Mouse (Mus musculus): Measurements from ENCODE around the gene Lmna.

The Lmna gene

DNA sequence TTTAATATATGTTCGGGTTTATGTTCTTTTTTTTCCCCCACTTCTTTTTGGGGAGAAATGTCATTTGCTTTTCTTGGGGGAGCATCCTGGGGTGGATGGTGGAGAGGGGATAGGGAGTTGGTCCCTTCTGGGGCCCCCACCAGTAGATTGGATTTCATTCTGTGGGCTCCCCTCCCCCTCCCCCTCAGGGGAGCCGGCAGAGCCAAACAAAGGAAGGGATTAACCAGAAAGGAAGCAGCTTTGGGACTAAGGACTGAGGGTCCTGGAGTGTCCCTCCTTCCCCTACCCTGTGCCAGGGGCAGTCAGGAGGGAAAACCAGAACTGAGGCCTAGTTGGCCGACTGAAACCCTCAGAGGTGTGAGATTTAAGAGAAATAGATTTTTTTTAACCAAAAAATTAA is 29.6 kb upstream of the Lmna start:
- DNase-seq (ENCODE audit: inconsistent age in 2 of 2, low spot score in 1 of 2): no peak

DNA sequence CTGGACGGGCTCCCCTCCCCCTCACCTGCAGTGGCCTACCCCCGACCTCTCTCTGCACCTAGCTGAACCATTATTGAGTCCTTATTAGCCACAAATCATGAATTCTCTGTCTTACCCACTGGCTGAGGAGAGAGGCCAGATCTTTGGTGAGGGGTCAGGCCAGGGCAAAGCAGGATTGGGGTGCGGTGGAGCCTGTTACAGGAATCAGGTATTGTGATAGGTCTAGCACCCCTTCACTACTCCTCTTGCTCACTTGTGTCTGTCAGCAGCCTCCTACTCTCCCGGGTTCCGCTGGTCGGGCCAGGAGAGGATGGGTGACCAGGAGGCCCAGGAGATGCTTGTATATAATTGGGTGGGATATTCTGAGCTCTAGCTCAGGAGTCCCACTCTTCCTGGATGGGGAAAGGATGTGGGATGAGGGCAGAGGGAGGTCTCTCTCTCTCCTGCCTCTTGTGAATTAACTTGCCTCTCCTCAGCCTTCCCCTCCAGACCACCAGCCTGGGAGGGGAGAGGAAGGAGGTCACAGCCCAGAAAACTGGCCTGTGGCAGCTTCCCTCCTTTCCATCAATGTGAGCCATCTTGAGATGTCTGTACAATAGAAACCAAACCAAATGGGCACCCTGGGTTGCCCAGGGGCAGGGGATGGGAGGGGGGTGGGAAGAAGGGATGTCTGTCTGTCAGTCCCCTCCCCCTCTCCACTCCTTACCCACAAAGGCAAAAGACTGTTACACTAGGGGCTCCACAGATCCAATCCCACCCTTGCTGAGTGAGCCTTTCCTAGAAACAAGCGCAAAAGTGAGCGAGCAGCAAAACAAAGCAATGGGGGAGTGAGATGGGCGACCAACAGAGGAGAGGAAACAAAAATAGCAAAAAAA is 28.8 kb upstream of the Lmna start:
- no peak for DNase-seq (ENCODE audit: inconsistent age in 2 of 2, low spot score in 1 of 2)

DNA sequence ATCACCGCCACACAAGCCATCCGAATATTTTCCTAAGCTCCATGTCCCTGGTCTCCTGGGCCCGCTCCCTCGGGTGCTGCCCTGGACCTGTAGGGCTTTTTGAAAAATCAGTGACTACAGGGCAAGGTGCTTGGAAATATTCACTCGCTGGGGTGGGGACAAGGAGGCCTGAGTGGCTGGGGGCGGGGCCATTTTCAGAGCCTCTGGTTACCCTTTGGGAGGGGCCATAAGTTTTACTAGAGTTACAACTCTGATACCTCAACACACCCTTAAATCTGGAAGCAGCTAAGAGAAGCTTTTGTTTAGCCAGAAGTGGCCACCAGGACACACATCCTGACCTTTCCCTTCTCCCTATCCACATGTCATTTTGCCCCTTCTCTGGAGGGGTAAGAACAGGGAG is 27.4 kb upstream of the Lmna start:
- no peak for DNase-seq (ENCODE audit: inconsistent age in 2 of 2, low spot score in 1 of 2)

DNA sequence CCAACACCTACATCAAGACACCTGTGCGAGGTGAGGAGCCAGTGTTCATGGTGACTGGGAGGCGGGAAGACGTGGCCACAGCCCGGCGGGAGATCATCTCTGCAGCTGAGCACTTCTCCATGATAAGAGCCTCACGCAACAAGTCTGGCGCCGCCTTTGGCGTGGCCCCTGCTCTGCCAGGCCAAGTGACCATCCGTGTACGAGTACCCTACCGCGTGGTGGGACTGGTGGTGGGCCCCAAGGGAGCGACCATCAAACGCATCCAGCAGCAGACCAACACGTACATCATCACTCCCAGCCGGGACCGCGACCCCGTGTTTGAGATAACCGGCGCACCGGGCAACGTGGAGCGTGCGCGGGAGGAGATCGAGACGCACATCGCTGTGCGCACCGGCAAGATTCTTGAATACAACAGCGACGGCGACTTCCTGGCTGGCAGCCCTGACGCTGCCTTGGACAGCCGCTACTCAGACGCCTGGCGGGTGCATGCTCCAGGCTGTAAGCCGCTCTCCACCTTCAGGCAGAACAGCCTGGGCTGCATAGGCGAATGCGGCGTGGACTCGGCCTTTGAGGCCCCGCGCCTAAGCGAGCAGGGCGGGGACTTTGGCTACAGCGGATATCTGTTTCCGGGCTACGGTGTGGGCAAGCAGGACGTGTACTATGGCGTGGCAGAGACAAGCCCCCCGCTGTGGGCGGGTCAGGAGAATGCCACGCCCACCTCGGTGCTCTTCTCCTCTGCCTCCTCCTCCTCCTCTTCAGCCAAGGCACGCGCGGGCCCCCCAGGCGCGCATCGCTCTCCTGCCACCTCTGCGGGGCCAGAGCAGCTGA is 26.6 kb upstream of the Lmna start:
- peak; percentile 91 to 94 for DNase-seq (ENCODE audit: inconsistent age in 2 of 2, low spot score in 1 of 2)

DNA sequence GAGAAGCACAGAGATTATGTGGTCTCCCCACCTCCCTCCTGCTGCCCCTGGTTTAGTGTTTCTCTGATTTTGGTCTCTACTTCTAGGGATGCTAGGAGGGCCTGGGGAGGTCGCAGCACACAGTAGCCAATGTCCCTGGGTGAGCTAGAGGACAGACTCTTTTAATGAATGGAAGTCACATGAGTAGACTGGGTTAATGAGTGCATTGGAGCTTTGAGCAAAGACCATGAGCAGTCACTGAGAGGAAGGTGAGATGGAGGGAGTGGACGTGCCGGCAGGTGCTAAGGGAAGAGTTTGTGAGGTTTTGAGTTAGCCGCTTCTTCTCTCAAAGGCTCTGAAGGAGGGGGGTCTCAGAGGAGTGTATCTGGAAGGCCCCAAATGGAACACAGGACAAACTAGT is 25.8 kb upstream of the Lmna start:
- DNase-seq (ENCODE audit: inconsistent age in 2 of 2, low spot score in 1 of 2): no peak

DNA sequence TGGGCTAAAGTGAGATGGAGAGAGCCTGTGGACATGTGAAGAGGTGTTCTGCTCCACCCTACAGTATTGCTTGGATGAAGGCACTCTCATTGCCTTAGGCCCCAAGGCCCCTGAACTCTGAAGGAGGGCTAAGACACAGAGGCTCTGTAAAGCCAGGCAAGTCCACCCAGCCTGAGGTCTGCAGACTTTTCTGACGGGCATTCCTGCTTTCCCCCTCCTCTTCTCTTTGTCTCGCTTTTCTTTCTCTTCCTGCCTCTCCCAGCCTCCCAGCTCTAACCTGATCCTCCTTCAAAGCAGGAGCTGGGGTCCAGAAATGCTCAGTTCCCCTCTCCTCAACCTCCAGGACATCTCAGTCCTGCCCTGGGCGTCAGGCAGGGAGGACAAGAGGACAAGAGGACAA is 25.2 kb upstream of the Lmna start:
- DNase-seq (ENCODE audit: inconsistent age in 2 of 2, low spot score in 1 of 2): no peak

DNA sequence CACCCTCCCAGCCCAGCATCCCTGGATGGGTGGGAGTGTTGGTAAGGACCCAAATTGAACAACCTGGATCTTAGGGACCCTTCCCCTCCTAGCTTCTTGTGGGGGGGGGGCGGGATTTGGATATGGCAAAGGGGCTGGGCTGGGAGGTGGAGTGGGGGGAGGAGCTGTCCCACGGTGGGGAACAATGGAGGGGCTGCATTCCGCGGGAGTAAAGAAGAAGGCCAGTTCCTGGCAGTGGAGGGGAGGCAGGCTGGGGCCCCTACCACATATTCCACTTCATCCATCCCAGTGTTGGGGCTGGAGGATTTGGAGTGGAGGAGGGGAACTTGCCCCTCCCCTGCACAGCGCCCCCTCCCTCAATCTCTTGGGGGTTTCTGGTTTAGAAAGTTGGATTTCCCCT is 23.9 kb upstream of the Lmna start:
- DNase-seq (ENCODE audit: inconsistent age in 2 of 2, low spot score in 1 of 2): no peak

DNA sequence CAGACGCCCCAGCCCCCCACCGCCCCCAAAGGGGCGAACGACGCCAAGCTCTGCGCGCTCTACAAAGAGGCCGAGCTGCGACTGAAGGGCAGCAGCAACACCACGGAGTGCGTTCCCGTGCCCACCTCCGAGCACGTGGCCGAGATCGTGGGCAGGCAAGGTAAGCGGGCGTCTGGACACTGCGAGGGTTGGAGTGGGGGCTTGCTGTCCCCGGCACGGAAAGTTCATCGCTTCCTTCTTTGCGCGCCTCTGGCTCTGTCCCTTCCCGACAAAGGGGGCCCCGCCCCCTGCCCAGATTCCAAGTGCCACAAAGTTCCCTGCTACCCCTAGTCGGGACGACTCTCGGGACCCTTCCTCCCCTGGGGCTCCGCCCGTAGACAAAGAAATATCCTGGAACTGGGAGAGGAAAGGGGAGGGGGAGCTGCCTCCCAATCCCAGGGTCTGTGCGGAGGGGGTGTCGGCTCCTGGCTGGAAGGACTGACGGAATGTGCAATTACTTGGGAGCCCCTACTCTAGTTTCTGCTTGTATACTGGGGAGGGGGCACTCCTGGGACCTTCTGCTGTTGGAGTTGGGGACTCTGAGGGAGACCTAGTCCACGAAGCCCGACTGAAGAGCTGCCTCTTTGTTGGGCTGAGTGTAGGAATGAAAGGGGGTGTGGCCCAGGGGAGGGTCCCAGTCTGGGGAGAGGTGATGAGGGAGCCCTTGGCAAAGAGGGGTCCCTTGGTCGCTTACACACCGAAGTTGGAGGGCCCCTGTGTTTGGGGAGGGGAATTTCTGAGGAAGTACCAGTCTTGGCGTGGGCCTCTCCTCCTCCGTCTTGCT is 23.1 kb upstream of the Lmna start:
- DNase-seq (ENCODE audit: inconsistent age in 2 of 2, low spot score in 1 of 2): peak in 1 of 2 experiments; percentile 71

DNA sequence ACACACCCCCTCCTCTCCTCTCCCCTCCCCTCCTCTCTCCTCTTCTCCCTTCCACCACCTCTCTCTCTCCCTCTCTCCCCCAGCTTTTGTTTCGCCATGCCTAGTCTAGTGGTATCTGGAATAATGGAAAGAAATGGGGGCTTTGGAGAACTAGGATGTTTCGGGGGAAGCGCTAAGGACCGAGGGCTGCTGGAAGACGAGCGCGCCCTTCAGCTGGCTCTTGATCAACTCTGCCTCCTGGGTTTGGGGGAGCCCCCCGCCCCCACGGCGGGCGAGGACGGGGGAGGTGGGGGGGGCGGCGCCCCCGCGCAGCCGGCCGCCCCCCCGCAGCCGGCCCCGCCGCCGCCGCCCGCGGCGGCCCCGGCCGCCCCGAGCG is 22.5 kb upstream of the Lmna start, which contains the start of gene Mex3a:
Gene Mex3a (plus strand): TSS at position 97 of the 376 bp plus-strand sequence.
- DNase-seq (ENCODE audit: inconsistent age in 2 of 2, low spot score in 1 of 2): peak in 1 of 2 experiments; percentile 59

DNA sequence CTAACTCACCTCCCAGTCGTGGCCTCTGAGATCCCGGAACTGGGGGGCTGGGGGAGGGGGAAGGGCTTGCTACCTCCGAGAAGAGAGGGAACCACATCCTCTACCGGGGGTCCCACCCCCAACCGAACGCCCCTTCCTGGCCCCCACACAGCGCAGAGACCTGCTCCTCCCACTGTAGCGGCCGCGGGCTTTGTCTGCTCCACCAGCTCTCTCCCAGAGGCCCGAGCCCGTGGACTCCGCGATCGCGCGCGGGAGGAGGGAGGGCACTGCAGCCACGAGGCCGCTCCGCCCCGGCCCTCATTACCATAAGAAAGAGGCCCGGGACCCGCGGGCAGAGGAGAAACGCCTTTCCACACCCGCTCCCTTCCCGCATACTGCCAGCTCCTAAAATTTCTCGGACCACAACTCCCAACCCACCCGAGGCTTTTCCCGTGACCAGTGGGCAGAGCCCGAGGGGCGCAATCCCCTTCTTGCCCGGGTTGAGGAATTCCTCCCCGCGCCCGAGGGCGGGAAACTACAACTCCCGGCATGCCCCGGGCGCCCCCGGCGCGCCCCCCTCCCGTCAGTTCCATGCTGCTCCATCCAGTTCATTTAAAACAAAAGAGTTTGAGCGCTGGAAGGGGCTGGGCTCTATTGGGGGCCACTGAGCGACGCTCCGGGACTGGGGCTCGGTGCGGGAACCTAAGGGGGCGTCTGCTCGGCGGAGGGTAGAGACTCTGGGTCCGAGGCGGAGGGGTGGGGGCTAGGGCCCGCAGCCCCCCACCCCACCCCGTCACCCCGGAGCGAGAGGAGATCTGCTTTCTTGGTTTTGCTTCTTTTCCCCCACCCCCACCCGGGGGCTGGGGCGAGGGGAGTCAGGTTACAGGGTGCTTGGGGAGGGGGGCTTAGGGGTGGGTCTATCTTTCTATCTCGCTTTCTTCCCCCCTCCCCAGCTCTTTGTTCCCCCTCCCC is 21.9 kb upstream of the Lmna start:
- DNase-seq (ENCODE audit: inconsistent age in 2 of 2, low spot score in 1 of 2): peak; percentile 91 to 97

DNA sequence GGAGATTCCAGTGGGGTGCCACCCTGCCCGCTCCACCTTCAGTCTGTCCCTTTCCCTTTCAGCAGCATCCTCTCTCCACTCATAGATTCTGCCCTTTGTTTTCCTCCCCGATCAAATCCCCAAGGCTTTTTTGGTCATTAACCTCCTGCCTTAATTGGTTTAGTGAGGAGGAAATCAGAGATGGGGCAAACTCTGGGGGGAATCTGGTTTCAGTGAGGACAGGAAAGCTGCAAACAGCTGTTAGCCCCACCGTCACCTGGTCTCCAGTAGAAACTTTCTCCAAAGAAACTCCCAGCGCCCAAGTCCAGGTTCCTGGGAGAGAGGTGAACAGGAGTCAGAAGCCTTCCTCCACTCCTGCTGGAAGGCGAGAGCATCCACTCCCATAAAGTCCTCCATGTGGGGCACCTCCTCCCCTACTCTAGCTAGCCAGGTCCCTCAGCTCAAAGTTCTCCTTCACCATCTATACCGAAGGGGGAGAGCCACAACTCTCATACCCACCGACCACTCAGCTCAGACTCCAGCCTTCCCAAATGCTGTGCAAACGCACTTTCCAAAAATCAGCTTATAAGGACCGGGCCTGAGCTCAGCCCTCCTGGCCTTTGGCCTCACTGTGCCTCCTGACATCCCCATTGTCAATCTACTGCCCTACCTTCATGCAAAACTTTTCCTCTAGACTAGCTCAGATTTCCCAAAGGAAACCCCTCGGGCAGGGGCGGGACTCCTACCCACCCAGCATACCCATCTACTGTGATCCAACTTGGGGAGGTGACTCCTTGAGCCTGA is 20.5 kb upstream of the Lmna start:
- peak in 1 of 2 experiments; percentile 66 for DNase-seq (ENCODE audit: inconsistent age in 2 of 2, low spot score in 1 of 2)

DNA sequence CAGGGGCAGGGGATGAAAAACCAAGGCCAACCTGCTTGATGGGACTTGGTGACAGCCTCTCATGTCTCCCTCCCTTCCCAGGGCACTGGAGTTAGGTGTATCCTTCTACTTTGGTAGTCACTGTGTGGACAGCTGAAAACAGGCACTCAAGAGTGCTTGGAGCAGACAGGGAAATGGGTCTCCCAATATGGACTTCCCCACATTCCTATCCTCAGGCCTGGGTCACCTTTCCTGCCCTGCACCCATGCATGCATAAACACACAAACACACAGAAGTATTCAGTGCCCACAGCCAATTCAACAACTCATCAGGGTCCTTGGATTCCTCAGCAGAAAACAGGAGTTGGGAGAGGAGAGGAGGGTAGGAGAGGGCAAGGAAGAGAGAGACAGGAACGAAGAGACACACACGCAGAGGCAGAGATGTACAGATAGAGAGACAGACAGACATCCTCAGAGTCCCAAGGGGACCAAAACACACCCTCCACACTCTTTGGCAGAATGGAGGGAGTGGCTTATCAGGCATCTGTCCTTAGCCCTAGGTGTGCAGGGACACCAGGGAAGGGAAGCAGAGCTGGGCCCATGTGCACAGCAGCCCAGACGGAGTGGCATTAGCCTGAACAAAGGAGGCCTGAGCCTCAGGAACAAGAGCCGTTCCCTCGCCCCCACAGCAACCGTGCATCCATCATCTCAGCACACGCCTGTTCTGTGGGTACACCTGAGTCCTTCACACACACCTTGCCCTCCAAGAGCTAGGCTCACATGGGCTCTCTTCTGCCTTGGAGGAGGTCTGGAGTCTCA is 19.6 kb upstream of the Lmna start:
- no peak for DNase-seq (ENCODE audit: inconsistent age in 2 of 2, low spot score in 1 of 2)

DNA sequence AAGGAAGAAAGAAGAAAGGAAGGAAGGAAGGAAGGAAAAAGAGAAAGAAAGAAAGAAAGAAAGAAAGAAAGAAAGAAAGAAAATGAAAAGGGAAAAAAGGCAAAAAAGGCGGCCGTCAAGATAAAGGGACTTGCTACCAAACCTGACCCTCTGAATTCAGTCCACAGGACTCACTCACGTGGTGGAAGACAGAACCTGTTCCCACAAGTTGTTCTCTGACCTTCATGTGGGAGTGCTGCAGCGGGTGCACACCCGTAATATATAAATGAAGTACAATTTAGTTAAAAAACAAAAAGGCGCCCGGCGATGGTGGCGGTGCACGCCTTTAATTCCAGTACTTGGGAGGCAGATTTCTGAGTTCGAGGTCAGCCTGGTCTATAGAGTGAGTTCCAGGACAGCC is 18.9 kb upstream of the Lmna start:
- DNase-seq (ENCODE audit: inconsistent age in 2 of 2, low spot score in 1 of 2): no peak

DNA sequence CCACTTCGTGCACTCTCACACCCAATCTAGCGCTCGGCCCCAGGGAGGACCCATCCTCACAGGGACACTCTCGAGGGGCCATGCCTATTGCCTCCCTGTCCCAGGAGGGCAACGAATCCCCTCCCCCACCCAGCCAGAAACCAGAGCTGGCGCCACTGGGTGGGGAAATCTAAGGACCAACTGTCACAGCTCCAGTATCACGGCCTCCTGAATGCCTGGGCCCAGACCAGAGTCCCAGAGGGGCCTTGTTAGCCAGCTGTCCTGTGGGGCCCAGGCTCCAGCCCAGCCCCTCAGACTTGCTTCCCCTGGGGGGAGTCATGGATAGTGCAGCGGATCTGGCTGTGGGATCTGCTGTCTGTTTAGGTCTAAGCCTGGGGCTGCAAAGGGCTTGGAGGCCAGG is 17.8 kb upstream of the Lmna start:
- peak in 1 of 2 experiments; percentile 56 for DNase-seq (ENCODE audit: inconsistent age in 2 of 2, low spot score in 1 of 2)

DNA sequence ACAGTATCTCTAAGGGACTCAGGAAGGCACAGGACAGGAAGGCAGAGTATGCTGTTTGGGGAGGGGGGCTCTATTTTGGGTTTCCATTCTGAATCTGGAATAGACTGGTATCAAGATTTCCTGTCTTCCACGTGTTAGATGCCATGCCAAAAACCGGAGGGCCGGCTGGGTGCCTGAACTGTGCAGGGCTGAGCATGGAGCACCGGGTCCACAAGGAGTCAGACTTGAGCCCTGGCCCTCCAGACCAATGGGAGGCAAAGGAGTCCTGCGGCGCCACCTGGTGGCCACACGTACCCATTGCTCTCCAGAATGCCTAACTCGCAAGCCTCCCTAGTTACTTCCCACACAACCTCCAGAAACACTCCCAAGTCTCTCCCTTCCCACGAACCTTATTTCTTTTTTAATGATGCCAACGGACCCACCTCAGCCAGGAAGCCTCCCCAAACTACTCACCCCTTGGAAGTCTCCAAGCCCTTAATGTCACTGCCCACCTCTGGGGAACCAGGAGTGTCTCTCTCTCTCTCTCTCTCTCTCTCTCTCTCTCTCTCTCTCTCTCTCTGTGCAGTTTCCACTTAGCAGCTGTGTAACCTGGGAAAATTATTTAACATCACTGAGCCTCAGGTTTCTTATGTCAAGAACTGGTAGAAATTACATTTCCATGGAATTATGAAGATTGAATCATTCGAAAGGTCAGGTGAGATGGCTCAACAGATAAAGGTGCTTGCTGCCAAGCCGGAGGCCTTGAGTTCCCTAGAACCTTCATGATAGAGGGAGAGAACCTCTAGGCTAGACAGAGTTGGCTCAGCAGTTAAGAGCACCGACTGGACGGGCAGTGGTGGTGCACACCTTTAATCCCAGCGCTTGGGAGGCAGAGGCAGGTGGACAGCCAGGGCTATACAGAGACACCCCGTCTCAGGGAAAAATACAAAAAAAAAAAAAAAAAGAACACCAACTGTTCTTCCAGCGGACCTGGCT is 16.7 kb upstream of the Lmna start:
- DNase-seq (ENCODE audit: inconsistent age in 2 of 2, low spot score in 1 of 2): peak; percentile 91 to 94

DNA sequence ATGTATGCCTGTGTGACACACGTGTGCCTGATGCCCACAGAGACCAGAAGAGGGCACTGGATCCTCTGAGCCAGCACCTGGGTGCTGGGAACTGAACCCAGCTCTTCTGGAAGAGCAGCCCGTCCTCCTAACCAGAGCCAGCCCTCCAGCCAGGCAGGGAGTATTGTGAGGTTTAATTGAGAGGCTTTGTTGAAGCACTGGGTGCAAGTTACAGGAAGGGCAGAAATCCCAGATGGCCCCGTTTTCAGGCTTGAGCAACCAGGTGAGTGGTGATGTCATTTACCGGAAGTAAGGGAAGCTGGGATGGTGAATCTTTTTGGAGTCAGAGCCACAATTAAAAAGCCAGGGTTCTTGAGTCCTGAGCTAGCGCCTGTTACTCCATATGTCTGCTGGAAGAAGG is 15.3 kb upstream of the Lmna start:
- DNase-seq (ENCODE audit: inconsistent age in 2 of 2, low spot score in 1 of 2): no peak

DNA sequence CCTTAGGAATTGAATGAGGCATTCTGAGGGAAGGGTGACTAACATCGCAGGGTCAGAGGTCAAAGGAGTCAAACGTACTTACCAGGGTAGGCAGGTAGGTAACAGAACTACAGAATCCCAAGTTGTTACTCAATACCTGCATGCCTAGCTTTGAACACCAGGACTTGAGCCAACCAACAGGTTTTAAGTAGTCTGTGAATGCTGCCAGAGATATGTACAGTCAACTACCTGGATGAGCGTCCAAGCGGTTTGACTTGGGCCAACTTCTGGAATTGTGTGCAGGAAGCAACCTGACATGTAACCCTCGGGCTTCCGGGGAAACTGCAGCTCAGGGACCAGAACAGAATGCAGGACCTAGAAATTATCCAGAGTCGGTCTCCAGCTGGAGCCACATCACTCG is 13.3 kb upstream of the Lmna start:
- no peak for DNase-seq (ENCODE audit: inconsistent age in 2 of 2, low spot score in 1 of 2)
